Mouse (Mus musculus): Measurements from ENCODE around the gene Bola1.

DNA sequence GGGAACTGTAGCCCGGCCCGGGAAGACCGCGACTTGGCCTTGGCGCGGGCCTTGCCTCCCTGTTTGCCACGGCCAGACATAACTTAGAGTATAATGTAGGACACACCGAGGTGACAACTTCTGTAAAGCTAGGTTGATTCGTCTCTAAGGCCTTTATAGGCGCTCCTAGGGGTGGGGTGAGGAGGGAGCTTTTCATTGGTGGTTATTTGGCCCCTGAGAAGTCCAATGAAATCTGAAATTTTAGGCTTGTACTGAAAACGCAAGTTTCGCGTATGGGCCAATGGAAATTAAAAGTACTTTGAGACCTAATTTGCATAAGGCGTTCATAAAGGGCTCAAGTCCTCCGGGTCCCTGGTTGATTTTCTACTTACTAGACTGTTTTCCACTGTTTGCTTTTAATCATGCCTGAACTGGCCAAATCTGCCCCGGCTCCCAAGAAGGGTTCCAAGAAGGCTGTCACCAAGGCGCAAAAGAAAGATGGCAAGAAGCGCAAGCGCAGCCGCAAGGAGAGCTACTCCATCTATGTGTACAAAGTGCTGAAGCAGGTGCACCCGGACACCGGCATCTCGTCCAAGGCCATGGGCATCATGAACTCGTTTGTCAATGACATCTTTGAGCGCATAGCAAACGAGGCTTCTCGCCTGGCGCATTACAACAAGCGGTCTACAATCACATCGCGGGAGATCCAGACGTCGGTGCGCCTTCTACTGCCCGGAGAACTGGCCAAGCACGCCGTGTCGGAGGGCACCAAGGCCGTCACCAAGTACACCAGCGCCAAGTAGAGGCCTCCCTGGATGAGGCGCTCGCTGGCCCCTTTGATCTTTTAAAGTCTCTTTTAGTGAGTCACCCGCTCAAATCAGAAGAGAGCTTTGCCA lies 1.5 kb upstream of the Bola1 start, which contains the start of the genes Hist2h2ac and Hist2h2be:
- no peak for TF ChIP-seq CTCF (conservative IDR thresholded peaks at IDR 0.05; ENCODE audit: insufficient read depth, insufficient read length, low read depth, low read length)
- TF ChIP-seq POLR2A (IDR thresholded peaks at IDR 0.05; ENCODE audit: low read depth, low read length), result peak; percentile 86
